Mouse (Mus musculus): ENCODE measurements around the gene Gpr137b.
A peak's percentile ranks its signal among the peaks of the same experiment; 100 is the strongest.
"Not testable (repeated sequence)": the region's sequence is repeated elsewhere in the genome, so short reads cannot be mapped to it uniquely, and the experiment has no call there.

Gene Gpr137b

DNA sequence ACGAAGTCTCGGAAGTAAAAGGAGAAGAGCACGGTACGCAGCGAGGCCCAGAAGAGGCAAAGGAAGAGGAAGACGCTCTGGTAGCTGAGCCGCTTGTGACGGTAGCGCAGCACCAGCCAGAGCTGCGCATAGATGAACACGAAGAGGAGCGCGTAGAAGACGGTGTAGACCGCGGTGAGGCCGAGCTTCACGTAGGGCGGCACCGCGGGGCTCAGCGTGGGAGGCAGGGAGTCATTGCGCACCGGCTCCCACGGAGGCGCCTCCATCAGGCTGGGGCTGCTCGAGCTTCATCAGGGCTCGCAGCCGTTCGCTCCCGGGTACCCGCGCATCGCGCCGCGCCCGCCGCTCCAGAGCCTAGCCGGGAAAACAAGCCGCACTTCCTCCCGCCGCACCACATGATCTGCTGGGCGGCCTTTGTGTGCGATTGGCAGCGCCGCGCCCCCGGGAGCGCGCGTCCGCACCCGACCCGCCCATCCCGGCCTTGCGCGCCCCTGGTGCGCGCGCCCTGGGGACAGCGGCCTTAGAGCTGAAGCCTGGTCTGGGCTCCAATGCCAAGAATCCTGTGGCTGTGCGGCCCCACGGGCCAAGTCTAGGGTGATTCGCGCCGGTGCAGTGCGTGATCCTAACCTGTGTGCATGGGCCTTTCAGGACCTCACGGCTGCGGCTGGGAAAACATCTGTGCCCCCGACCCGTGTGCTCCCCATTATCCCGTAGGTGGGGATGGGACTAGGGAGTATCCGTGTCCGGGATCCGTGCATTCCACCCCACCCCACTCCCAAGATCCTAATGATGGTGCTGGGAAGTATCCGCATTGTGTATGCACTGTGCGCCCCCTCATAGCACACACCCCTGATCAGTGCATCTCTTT, at the start of gene Gpr137b:
Gene Gpr137b, minus strand, starts transcription at position 787 of the 868 bp plus-strand sequence.
- not testable (repeated sequence) for DNase-seq (ENCODE audit: low read depth)

DNA sequence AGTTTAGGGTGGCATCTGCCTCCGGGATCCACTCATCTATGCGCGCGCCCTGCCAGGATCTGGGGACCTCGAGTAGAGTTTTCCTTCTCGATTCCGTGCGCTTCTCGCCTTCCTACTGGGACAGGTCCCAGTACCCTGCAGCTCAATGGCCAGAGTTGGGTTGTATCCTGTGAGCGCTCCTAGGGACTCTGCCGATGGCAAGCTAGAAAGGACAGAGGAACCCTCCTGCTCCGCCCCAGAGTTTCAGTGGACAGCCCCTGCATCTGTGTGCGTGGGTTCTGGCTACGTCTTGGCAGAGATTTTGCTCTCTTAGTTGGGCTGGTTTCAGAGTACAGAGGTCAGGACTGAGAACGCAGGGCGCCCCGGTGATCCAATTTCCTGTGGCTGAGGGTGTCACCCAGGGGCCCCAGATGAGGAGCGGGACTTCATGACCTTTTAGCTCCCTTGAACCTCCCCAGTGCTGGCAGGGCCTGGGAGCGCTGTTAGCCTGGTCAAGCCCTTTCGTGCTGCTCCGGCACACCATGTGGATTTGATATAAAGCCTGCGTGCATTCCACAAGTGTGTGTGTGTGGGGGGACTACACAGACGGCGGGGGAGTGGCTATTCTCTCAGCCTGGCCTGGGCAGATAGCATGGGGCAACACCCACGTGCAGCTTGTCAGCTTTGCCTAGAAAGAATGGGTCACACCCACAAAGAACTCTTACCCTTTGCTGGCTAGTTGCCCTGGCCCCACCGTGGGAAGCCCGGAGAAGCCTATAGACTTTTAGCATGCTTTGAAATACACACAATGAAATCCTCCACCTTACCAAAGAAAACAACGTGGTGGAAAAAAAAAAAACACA, 44.5 kb upstream of the Gpr137b start:
- not testable (repeated sequence) for DNase-seq (ENCODE audit: low read depth)

DNA sequence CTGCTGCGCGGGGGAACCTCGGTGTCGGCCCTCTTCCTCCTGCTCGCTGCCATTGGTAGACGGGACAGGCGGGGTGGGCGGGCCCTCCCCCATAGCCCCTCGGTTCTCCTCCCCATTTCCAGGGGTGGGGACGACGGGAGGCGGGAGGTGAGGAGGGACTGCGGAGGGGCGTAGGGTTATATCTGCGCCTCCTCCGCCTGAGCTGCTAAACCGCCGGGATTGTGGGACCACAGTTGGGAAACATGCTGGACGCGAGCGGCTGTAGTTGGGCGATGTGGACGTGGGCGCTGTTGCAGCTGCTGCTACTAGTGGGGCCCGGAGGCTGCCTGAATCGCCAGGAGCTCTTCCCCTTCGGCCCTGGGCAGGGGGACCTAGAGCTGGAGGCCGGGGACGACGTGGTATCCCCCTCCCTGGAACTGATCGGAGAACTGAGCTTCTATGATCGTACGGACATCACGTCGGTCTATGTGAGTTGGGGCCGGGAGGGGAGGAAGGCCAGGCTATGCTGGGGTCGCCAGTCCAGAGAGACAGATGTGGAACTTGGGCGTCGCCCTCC, 43.7 kb upstream of the Gpr137b start, which contains the start of gene Nid1:
Gene Nid1, plus strand, starts transcription at position 92 of the 556 bp plus-strand sequence.
- DNase-seq (ENCODE audit: low read depth): not testable (repeated sequence)

DNA sequence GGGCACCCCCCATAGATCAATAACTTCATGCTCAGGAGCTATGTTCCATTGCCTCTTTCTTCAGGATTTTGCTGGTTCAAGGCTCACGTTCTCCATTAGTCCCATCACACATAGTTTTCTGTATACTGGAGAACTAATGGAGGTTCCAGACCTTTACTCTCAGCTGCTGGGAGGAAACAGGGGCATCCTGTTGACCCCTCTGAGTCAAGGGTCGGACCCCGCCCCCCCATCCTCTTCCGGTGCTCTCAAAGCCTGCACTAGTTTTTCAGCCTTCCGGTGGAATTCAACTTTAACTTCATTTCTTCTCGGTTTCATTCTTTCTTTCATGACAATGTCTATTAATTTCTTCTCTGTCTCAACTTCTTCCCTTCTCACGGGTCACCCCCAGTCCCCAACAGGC, 42.3 kb upstream of the Gpr137b start:
- not testable (repeated sequence) for DNase-seq (ENCODE audit: low read depth)

DNA sequence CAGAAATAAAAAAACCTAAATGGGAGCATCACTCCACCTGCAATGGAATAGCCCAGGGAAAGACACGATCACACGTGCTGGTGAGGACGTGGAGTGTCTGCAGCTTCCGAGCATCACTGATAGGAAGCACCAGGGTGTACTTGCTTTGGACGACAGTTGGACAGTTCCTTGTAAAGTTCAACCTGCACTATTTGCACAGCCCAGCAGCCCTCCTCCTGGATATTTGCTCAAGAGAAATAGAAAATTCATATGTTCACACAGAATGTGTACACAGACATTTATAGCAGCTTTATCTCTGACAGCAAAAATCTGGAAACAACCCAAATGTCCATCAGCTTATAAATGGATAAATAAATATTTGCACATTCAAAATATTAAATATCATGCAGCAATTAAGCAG, 29.5 kb upstream of the Gpr137b start:
- not testable (repeated sequence) for DNase-seq (ENCODE audit: low read depth)

DNA sequence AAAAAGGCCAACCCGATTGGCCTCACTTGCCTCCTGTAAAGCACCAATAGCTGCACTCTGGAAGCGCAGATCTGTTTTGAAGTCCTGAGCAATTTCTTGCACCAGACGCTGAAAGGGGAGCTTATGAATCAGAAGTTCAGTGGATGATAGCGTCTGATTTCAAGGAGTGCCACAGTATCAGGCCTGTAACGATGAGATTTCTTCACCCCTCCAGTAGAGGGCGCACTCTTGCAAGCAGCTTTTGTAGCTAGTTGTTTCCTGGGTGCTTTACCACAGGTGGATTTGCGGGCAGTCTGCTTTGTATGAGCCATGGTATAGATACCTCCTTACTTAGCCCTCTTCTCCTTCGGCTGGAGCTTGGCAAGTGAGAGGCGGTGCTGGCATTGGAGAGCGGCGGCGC, 25.0 kb upstream of the Gpr137b start:
- not testable (repeated sequence) for DNase-seq (ENCODE audit: low read depth)

DNA sequence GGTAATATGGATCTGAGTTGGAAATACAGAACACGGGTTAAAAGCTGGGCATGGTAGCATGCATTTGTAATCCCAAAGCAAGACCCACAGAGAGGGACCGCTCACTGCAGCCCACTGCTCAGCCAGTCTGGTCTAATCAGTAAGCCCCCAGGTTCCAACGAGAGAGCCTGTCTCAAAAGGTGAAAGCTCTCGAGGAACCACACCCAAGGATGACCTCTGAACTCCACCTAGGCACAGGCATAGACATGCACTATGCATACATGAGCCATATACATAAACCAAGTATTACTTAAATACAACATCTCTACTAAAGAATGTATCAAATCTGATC, 22.2 kb upstream of the Gpr137b start:
- not testable (repeated sequence) for DNase-seq (ENCODE audit: low read depth)

DNA sequence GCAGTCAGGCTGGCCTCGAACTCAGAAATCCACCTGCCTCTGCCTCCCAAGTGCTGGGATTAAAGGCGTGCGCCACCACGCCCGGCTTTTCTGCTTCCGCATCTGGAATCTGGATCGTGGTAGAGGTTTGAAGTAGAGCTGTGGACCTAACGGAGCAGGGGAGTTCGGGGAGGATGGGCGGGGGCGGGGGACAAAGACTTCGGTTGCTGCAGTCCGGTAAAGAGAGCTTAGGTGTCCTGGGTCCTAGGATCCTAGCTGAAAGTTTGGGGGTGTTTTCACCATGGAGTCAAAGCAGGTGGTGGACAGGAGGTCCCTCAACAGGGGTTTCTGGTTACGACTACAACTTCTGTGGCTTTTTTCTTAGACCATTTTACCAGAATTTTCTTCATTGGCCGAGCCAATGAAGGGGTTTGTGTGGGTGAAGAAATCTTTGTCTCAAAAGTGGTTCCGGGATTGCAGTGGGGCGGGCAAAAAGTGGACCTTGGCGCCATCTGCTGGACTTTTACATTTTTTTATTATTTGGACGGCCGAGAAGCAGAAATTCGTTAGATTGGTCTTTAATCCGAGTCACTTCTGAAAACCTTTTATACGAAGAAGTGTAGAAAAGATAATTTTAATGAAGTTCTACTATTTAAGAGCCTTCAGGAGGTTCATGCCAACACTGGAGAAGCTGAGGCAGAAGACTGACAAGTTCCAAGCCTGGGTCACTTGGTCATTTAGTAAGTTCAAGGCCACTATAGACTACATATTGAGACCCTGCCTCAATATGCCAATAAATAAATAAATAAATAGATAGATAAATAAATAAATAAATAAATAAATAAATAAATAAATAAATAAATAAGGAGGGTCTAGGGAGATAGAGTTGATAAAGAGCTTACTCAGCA, 21.5 kb upstream of the Gpr137b start:
- DNase-seq (ENCODE audit: low read depth): peak; percentile 60

DNA sequence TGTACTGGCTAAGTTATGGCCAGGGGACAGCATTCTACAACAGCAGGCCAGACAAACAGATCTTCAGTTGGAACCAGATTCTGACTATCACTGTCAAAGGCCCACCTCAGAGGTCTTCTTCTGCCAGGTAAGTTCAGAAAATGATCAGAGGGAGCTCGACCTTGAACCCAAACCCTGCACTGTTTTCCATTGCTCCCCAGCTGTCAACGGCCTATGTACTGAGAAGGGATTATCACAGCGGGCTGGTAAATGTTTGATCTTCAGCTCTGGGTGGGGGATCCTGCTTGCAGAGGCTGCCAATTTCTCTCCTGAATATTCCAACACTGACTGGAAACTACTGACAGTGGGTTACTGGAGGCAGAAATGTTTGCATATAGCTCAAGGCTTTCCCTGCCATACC, 20.4 kb upstream of the Gpr137b start:
- DNase-seq (ENCODE audit: low read depth): no peak

DNA sequence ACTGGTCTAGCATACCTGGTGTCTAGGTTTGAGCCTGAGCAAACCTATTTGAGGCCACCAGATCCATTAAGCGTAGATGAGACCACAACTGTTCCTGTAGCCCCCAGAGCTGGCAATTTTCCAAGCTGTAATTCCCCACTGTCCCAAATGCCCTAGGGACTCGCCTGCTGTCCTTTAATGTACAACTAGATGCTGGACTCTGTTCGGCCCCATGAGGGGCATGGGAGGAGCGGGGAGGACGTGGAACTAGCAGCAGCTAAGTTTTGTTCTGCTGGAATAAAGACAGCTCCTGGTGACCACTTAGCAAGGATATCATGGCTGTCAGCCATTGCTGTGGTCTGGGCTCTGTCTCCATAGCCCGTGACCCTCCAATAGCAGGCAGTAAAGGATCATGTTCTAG, 11.7 kb upstream of the Gpr137b start:
- not testable (repeated sequence) for DNase-seq (ENCODE audit: low read depth)

DNA sequence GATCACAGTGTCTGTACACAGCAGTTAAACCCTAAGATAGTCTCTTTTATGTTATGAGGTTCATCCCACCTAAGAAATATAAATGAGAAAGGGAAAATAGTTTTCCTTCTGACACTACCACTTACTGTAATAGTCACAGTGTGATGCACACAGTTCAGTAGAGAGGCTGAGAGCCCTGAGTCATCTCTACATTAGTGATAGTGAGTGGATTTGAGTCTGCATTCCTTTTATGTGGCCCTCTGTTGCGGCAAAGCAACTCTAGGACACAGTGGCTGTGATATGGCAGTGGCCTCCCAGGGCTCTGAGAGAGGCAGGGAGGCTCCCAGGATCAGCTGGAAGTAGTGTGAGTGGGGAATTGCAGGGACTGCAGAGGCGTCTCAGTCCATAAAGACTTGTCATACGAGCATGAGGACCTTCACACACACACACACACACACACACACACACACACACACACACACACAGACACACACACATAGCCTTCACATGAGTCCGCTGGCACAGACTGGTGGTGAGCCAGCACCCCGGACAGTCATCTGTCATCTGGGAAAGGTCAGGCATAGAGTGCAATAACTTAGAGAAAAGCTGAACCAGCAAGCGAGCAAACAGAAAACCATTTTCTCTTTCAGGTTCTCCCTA, 10.8 kb upstream of the Gpr137b start:
- DNase-seq (ENCODE audit: low read depth): not testable (repeated sequence)

DNA sequence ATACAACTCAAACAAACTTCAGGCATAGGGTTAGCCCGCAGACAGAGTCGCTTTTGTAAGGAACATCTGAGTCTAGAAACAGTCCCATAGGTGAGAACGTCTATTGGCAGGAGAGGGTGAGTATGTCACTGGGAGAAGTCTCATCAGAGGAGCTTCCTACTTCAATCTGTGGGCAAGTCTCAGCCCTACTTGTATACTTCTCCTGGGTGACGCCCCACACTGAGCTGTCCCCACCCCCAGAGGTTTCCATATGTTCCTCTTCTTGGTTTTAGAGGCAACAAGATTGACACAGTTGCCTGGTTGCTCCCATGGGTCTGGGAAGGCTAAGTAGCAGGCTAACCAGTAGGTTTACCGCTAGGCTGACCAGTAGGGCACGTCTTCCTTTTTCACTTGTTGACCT, 10.0 kb upstream of the Gpr137b start:
- DNase-seq (ENCODE audit: low read depth): not testable (repeated sequence)

DNA sequence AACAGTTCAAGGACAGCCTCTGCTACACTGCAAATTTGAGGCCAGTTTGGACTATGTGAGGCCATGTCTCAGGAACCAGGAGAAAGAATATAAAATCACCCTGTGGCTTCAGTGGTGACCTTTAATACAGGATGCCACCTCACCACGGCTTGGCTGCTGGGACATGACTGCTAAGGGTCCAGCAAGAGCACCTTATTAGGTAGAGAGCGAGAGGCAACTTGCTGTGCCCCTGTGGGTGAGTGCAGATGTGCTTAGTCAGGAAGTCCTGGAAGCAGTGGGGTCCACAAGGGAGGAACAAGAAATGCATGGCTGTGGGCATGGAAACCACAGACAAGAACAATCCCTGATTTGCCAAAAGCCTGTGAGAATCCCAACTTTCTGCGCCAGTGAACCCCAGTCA, 9.6 kb upstream of the Gpr137b start:
- not testable (repeated sequence) for DNase-seq (ENCODE audit: low read depth)

DNA sequence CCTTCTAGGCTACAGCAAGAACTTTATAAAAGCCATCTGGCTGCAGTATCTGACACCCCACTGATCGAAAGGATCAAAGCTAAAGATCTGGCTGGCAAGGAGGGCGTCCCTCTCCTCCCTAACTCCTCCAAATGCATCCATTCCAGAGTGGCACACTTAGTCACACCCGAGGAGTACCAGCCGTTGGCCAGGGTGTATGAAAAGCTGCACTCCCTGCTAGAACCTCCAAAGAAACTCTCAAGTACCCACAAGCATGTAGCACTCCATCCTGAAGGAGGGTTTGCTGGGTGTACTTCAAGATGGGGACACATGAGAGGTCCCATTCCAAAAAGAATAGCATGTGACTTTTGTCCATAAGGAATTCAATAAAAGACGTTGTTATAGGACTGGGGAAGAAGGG, 9.0 kb upstream of the Gpr137b start:
- DNase-seq (ENCODE audit: low read depth): not testable (repeated sequence)

DNA sequence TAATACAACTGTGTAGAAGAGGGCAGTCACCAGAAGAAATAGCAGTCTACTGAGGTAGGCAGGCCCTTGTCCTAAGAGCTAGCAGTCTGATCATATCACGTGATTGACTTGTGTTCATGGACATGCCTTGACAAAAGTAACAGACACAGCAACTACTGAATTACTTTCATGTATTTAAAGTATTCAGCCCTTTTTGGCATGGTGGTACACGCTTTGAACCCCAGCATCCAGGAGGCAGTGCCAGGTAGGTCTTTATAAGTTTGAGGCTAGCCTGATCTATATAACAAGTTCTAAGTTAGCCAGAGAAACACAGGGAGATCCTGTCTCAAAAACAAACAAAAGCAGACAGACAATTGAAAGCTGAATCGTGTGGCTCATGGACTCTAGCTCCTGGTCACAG, 7.0 kb upstream of the Gpr137b start:
- DNase-seq (ENCODE audit: low read depth): not testable (repeated sequence)

DNA sequence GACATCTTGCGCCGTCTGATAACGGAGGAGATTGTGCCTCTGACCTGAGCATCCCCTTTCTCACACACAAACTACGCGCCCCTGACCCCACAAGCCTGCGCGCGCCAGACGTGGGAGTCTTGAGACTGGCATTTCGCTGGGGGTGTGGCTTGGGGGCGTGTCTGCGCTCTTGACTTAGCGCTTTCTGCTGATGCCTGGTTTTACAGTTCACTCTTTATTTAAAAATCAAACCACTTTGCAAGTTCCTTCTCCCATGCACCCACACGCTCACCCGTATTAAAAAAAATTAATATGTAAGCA, 232 bp upstream of the Gpr137b start:
- DNase-seq (ENCODE audit: low read depth): not testable (repeated sequence)

DNA sequence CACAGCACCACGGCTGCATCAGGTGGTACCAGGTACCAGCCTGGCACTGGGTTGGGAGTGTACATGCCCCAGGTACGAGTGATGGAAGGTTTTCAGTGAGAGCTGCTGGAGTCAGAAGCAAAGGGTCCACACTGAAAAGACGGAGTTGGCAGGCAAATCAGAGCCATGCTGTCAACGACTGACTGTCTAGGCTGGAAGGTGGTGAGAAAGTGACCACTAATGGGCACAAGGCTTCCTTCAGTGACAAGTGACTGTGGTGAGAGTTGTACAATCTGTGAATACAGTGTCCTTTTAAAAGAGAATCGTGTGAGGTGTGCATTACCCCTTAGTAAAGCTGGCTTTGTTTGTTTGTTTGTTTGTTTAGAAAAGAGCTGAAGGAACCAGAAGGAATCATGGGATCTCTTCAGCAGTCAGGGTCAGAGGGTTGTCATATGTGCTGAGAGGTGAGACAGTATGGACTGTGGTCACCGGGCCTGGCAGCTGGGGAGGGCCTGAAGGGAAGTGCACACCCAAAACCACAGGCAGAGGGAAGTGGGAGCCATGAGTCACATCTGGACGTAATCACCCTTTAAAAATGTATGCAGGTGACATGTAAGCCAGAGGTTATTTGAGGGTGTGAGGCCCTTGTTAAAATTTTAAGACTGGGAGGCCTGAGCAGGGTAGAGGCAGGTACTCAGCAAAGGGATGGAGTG, 15.5 kb downstream of the Gpr137b start:
- not testable (repeated sequence) for DNase-seq (ENCODE audit: low read depth)

DNA sequence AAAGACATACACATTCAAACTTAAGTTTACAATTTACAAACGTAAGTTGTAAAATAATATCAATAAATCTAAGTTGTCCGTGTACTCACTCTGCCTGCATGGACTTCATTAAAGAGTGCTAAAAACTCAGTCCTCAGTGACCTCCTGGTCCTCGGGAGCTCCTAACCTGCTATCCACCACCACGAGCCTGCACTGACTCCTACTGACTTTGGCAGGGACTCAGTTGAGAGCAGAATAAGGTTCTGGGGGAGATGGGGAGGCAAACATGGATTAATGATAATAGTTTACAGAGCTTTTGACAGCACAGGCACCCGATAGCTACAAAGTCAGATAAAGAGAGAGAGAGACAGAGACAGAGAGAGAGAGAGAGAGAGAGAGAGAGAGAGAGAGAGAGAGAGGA, 16.6 kb downstream of the Gpr137b start:
- no peak for DNase-seq (ENCODE audit: low read depth)

DNA sequence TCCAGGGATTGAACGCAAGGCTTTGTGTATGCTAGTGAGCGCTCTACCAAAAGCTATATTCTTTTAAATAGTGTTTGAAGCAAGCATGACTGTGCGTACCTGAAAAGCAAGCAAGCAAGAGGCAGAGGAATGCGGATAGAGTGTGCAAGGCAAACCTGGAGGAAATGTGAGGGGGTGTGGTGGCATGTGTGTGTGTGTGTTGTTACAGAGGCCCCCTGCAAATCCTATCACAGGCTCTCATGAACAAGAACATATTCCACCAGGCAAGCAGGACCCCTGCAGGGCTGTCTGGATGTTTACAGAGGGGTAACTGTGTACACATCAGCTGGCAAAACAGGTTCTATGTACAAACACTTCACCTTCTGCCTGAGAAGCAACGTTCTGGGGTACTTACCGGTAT, 19.8 kb downstream of the Gpr137b start:
- not testable (repeated sequence) for DNase-seq (ENCODE audit: low read depth)

DNA sequence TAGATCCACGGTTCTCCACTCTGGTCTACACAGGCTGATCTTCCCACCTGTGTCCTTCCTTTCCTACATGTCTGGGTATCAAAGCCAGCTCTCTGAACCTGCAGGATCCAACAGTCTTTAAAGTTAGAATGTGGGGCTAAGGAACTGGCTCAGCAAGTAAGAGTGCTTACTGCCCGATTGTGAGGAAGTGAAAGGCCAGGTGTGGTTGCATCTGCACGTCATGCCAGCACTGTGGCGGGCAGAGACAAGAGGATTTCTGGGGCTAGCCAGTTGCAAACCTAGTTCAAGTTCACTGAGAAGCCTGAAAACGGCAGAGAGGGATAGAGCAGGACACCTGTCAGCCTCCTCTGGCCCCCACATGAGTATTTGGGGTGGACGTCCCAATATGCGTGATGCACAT, 22.4 kb downstream of the Gpr137b start:
- DNase-seq (ENCODE audit: low read depth): not testable (repeated sequence)

DNA sequence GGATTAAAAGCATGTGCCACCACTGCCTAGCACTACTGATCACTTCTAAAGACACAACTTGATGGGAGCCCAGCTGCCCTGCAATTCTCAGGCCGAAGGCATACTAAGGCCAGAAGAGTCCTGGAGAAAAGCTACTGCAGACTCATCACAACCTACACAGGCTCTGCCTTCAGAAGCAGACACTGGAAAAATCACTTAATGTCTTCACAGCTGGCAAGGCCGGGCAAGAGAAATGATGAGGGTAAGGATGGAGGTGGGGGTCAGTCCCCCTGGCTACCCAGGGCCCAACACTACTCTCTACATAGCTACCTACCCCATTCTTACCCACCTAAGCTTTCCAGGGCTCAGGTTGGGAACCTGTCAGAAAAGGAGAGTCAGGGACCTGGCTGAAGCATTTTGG, 27.4 kb downstream of the Gpr137b start:
- not testable (repeated sequence) for DNase-seq (ENCODE audit: low read depth)

Data from 416B (cell line).